Mouse (Mus musculus) stomach, postnatal 0 days (tissue): ENCODE data around the gene Cacna1g.

Experiments used
- CTCF ChIP-seq: IDR thresholded peaks from 2 replicates; pipeline ENCODE4 v1.5.1; 2016; ENCODE audit warnings: antibody characterized with exemption, low read depth, mild to moderate bottlenecking, moderate library complexity
- EP300 ChIP-seq: optimal IDR thresholded peaks from 2 replicates; pipeline ENCODE3; 2016; ENCODE audit warnings: antibody characterized with exemption

- TF ChIP-seq CTCF (no peak), EP300 (no peak)
Observed at GRCm38 (mm10) chr11:94470391-94470790, 3.6 kb downstream of the Cacna1g start.
